Mouse (Mus musculus) ovary, postnatal 14 days (tissue): ENCODE measurements around the gene Stk40.
"Not testable (repeated sequence)": the region's sequence is repeated elsewhere in the genome, so short reads cannot be mapped to it uniquely, and the experiment has no call there.

Experiments used
- DNase-seq: peaks from one replicate; pipeline ENCODE4 v3.0.0; 2022; ENCODE audit warnings: low spot score

Gene Stk40

DNA sequence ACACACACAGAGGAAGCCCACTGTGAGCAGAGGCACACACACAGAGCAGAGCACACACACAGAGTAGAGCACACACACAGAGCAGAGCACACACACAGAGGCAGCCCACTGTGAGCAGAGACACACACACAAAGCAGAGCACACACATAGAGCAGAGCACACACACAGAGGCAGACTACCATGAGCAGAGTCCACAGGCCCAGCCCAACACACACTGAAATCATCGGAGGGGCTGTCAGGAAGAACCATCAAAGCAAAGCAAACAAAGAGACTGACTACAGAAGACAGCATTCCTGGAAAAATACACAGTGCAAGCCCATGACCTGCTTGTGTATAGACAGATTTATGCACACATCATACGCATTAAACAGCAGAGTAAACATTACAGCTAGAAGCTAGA, 52.1 kb downstream of the Stk40 start:
- no peak for DNase-seq

DNA sequence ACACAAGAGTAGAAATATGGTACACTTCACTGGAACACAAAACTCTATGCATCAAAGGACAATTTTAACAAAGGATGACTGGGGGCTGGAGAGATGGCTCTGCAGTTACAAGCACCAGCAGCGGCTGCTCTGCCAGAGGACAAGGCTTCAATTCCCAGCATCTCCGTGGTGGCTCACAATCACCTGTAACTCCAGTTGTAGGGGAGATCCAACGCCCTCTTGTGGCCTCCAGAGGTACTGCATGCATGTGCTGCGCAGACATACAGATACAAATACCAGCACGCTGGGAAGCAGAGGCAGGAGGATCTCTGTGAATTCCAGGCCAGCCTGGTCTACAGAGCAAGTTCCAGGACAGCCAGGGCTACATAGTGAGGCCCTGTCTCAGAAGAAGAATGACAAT, 52.9 kb downstream of the Stk40 start:
- no peak for DNase-seq

DNA sequence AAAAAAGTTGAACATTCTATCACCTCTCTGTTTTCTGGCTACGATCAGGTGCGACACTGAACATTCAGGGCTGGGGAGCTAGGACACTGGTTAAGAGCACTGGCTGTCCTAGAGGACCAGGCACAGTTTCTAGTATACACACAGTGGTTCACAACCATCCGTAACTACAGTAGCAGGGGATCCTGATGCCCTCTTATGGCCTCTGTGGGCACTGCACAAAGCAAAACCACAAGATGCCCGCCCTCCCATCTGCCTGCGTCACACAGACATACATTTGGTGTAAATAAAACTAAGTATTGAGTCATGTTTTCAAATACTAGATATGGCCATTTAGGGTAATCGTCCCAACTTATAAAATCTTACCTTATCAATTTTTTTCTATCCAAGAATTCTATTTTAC, 53.8 kb downstream of the Stk40 start:
- DNase-seq: no peak

GRCm38 (mm10) chr4:126159455-126159854, 55.7 kb downstream of the Stk40 start:
- DNase-seq: no peak

- no peak for DNase-seq
Observed at GRCm38 (mm10) chr4:126160981-126161380, 57.2 kb downstream of the Stk40 start.

GRCm38 (mm10) chr4:126161456-126161855, 57.7 kb downstream of the Stk40 start:
- DNase-seq: no peak

DNA sequence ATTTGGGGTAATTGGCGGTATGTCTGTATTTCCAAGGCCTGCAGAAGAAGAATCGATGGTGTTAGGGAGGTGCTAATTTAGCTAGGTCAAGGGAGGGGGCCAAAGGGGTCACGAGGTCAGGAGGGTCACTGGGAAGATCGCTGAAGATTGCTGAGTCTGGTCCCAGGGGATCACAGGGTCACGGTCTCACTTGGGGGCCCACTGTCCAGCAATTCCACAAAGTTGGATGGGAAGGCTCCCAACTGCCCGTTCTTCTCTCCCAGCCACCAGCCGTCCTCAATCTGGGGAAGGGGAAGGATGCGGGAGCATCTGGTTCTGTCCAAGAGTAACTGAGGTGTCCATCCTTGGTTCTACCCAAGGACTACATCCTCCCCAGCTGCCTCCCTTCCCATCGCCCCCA, 58.2 kb downstream of the Stk40 start:
- no peak for DNase-seq

- peak; percentile 81 for DNase-seq
Observed at GRCm38 (mm10) chr4:126162544-126163066, 58.8 kb downstream of the Stk40 start.

GRCm38 (mm10) chr4:126163067-126163659, 59.4 kb downstream of the Stk40 start, which contains the start of gene Sh3d21:
Sh3d21 (minus strand) TSS chr4:126163491.
- no peak for DNase-seq

GRCm38 (mm10) chr4:126163685-126164084, 59.9 kb downstream of the Stk40 start:
- no peak for DNase-seq

GRCm38 (mm10) chr4:126165092-126165491, 61.3 kb downstream of the Stk40 start:
- DNase-seq: not testable (repeated sequence)

DNA sequence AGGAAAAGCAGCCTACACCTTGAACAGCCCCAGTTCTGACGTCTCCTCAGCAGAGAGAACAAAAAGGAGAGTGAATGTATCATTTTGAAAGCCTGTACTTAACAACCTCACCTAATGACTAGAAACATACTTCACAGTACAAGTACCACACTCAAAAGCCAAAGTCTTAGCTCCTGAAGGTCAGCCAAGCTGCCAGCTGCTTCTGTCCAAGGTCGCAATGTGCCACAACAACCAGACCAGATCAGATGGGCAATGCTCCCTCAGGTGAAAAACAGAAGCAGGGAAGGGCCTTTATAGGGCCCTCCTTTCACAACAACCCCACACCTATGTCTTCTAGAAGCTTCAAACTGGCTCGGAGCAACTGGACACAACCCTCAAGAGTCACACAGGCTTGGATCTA, 62.3 kb downstream of the Stk40 start:
- no peak for DNase-seq

GRCm38 (mm10) chr4:126168851-126169250, 65.1 kb downstream of the Stk40 start:
- no peak for DNase-seq

GRCm38 (mm10) chr4:126170737-126171136, 67.0 kb downstream of the Stk40 start:
- not testable (repeated sequence) for DNase-seq

GRCm38 (mm10) chr4:126173800-126174199, 70.0 kb downstream of the Stk40 start:
- DNase-seq: no peak

- DNase-seq: not testable (repeated sequence)
Observed at GRCm38 (mm10) chr4:126175980-126176379, 72.2 kb downstream of the Stk40 start.

GRCm38 (mm10) chr4:126181170-126181957, 77.6 kb downstream of the Stk40 start:
- no peak for DNase-seq

GRCm38 (mm10) chr4:126183034-126183433, 79.3 kb downstream of the Stk40 start:
- DNase-seq: no peak

GRCm38 (mm10) chr4:126187096-126187495, 83.3 kb downstream of the Stk40 start:
- no peak for DNase-seq
